Mouse (Mus musculus) adipose tissue, adult 10 weeks (tissue): ENCODE results near the gene Vmn1r138. TPM values are rescaled to one million over a fixed set of nuclear protein-coding genes. Genes with fewer than 3 reads are reported as not detected.

Experiments used
- polyA plus RNA-seq: library from polyadenylated mRNA; stranded (reverse); fragments of 350-450 nt; fragmentation: Illumina TruSeq; extraction: RNeasy Lipid Tissue Mini Kit (QIAGEN cat#74804); gene quantifications from one replicate; pipeline ENCODE4 v1.2.3, GENCODE M21; 2014; ENCODE audit warnings: low read depth, low replicate concordance

Gene Vmn1r138
- not detected for polyA plus RNA-seq

GRCm38 (mm10) chr7:22028797-22029196, at the start of gene Vmn1r138:
Vmn1r138 (minus strand) TSS chr7:22028897.

GRCm38 (mm10) chr7:22068757-22069156, 40.1 kb upstream of the Vmn1r138 start, which contains the start of gene Vmn1r139:
Vmn1r139 (plus strand) TSS chr7:22069057.

GRCm38 (mm10) chr7:22056205-22056604, 27.5 kb upstream of the Vmn1r138 start, which contains the start of gene Gm6176:
Gm6176 (minus strand) TSS chr7:22056305.

GRCm38 (mm10) chr7:21994287-21994686, 34.4 kb downstream of the Vmn1r138 start, which contains the start of gene Vmn1r137:
Vmn1r137 (plus strand) TSS chr7:21994587.

Other genes with a start within 250 kb of the Vmn1r138 start
- gene Gm4177, start 232.2 kb downstream of the Vmn1r138 start, polyA plus RNA-seq, result not detected
- gene Vmn1r135, start 196.5 kb downstream of the Vmn1r138 start, polyA plus RNA-seq, result not detected
- not detected for gene Gm5725, start 184.6 kb downstream of the Vmn1r138 start, polyA plus RNA-seq
- gene Gm5891, start 107.6 kb downstream of the Vmn1r138 start, polyA plus RNA-seq, result not detected
- not detected for gene Vmn1r137, start 34.3 kb downstream of the Vmn1r138 start, polyA plus RNA-seq
- not detected for gene Gm6176, start 27.4 kb upstream of the Vmn1r138 start, polyA plus RNA-seq
- not detected for gene Vmn1r139, start 40.2 kb upstream of the Vmn1r138 start, polyA plus RNA-seq
- gene Gm16451, start 89.3 kb upstream of the Vmn1r138 start, polyA plus RNA-seq, result not detected
- gene Gm10666, start 105.8 kb upstream of the Vmn1r138 start, polyA plus RNA-seq, result not detected
- gene Vmn1r142, start 135.1 kb upstream of the Vmn1r138 start, polyA plus RNA-seq, result not detected
- gene Vmn1r143, start 160.5 kb upstream of the Vmn1r138 start, polyA plus RNA-seq, result not detected
- not detected for gene Gm8653, start 172.4 kb upstream of the Vmn1r138 start, polyA plus RNA-seq
- gene Gm8453, start 200.6 kb upstream of the Vmn1r138 start, polyA plus RNA-seq, result not detected